Mouse (Mus musculus) left cerebral cortex, adult 2 months (tissue): Measurements from ENCODE around the gene Wbp1. TPM values are rescaled to one million over a fixed set of nuclear protein-coding genes. Genes with fewer than 3 reads are reported as not detected.

Source experiments
- DNase-seq, 2 experiments: peaks; one replicate each; pipeline ENCODE4 v3.0.0; 2021 to 2022; ENCODE audit warnings: low spot score in 2 of 2, mixed read lengths in 1 of 2; ENCODE audit errors: extremely low spot score in 1 of 2
- H3K27ac ChIP-seq: fragments of 200-600 bp; 2 replicates; pipeline ENCODE4 v1.8.1; 2022
- H3K4me3 ChIP-seq: fragments of 200-600 bp; 2 replicates; pipeline ENCODE4 v1.8.1; 2022
- CTCF ChIP-seq: fragments of 200-600 bp; IDR thresholded peaks from 2 replicates; pipeline ENCODE4 v1.8.1; 2022; ENCODE audit warnings: antibody characterized with exemption, mild to moderate bottlenecking, moderate library complexity
- intact Hi-C: fragments of 180-260 bp; cut with DNase I; formaldehyde crosslinking; loops from one replicate; pipeline ENCODE4 v1.15.1; 2025
- total RNA-seq, 2 experiments: library from RNA; stranded (reverse); gene quantifications; 2 replicates each; pipeline ENCODE4 v1.2.3; 2021

Gene Wbp1
- total RNA-seq, 2 experiments from 2014 or later: 42.4 to 42.5 TPM

GRCm38 (mm10) chr6:83124851-83125312 is 3.5 kb upstream of the Wbp1 start:
- peak overlapping the region; percentile 65 for H3K27ac ChIP-seq
- intact Hi-C loops: loop anchor here (2.0 kb wide), 1 partner anchor 18 kb away; no protein-coding TSS in a partner anchor
- peak; percentile 82 to 87 for DNase-seq

DNA sequence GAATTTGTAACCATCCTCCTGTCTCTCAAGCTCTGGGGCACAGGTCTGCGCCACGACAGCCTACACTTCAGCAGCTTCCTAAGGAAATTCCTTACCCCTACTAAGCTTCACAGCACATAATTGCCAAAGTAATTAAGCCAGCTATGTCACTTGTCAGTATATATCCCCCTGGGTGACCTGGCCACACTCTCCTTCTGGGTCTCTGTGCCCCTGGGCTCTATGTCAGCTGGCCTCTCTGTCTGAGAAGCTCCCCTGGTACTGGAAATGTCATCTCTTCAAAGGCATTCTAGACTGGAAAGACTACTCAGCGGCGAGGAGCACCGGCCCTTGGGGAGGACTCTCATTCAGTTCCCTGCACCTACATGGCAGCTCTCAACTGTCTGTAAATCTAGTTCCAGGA is 1.6 kb upstream of the Wbp1 start:
- no peak overlapping the region for H3K4me3 ChIP-seq
- TF ChIP-seq CTCF: no peak
- H3K27ac ChIP-seq: no peak overlapping the region
- intact Hi-C loops: no loop called here
- DNase-seq: no peak

More at GRCm38 (mm10) chr6:83124851-83125312, 3.5 kb upstream of the Wbp1 start:
- no peak for TF ChIP-seq CTCF
- H3K4me3 ChIP-seq: peak overlapping the region; percentile 70

DNA sequence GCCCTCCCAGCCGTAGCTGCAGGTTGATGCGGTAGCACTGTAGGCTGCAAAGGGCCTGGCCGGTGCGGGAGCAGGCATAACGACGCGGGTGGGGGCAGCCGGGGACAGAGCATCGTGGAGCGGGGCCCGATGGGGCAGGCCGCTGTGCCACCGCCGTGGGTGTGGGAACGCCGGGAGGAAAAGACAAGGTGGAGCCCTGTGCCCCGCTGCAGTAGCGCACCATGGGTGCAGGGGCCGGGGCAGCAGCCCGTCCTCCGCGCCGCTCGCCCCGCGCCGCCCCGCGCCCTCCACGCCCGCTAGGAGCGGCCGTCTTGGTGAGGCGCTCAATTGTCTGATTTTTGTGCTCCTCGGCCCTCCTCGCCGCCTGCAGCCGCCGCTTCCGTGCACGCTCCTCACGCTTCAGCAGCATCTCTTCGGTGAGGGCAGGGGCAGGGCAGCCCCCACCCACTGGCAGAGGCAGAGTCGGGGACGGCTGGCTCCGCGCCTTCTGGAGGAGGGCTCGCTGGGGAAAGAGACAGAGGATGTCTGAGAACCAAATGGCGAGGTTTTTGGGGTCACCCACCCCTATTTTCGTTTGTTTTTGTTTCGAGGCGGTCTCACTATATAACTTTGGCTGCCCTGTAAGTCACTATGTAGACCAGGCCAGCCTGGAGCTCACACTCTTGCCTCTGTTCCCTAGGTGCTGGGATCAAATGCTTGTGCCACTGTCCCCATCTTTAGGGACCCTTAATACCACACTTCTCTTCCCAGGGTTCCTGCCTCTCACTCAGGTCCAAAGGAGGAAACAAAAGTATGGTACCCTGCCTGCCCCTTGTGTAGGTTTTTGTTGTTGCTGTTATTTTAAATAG is 728 bp upstream of the Wbp1 start:
- H3K27ac ChIP-seq: peak overlapping the region; percentile 78
- peak overlapping the region; percentile 62 for H3K4me3 ChIP-seq
- no peak for DNase-seq
- TF ChIP-seq CTCF: no peak; the same call in 1 of the 2 replicates
- intact Hi-C loops: no loop called here

DNA sequence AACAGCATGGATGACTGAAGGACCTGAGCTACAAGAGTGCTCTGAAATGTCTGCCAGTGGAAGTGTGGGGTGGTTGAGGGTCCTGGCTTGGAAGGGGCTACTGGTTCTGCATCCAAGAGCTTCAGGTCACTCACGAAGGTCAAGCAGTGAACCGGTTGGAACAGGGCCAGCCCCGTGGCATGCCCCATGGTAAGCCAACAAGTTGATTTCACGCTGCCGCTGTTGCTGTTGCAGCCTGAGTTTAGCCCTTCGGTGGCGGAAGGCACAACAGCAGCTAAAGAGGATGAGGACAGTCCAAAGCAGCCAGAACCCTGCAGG is 1.7 kb downstream of the Wbp1 start:
- Histone ChIP-seq H3K27ac (no peak overlapping the region), H3K4me3 (no peak overlapping the region)
- no peak for TF ChIP-seq CTCF
- intact Hi-C loops: no loop called here
- no peak for DNase-seq

GRCm38 (mm10) chr6:83118825-83119733 is 2.3 kb downstream of the Wbp1 start:
- no peak for DNase-seq
- intact Hi-C loops: no loop called here
- no peak for TF ChIP-seq CTCF
- H3K27ac ChIP-seq: no peak overlapping the region
- H3K4me3 ChIP-seq: no peak overlapping the region

DNA sequence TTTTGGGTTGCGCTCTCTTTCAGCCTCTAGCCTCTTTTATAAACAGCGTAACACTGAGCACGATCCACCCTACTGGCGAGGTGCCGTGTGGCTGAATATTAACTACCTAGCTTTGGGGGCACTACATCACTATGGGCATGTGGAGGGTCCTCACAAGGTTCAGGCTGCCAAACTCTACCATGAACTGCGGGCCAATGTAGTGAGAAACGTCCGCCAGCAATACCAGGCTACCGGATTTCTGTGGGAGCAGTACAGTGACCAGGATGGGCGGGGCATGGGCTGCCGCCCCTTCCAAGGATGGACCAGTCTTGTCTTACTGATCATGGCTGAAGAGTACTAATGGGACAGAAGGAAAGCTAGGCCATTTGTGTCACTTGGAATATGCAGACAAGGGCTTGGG is 3.0 kb downstream of the Wbp1 start:
- Histone ChIP-seq H3K27ac (no peak overlapping the region), H3K4me3 (no peak overlapping the region)
- TF ChIP-seq CTCF: no peak
- intact Hi-C loops: no loop called here
- no peak for DNase-seq

DNA sequence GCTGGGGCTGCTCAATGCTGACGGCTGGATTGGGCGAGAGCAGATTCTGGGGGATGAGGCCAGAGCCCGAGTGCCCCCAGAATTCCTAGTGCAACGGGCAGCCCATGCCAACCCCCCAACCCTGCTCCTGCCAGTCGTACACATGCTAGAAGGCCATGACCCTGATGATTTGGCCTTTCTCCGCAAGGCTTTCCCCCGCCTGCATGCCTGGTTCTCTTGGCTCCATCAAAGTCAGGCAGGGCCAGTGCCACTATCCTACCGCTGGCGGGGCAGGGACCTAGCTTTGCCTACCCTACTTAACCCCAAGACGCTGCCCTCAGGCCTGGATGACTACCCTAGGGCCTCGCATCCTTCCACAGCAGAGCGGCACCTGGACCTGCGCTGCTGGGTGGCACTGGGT is 3.7 kb downstream of the Wbp1 start:
- Histone ChIP-seq H3K27ac (no peak overlapping the region), H3K4me3 (no peak overlapping the region)
- intact Hi-C loops: loop anchor here (2.0 kb wide), 1 partner anchor 27 kb away; no protein-coding TSS in a partner anchor
- no peak for DNase-seq
- TF ChIP-seq CTCF: no peak

- no peak for TF ChIP-seq CTCF
- DNase-seq: no peak
- intact Hi-C loops: loop anchor here (2.0 kb wide), 1 partner anchor 28 kb away; no protein-coding TSS in a partner anchor
These were observed 4.3 kb downstream of the Wbp1 start for GRCm38 (mm10) chr6:83117165-83117438.

DNA sequence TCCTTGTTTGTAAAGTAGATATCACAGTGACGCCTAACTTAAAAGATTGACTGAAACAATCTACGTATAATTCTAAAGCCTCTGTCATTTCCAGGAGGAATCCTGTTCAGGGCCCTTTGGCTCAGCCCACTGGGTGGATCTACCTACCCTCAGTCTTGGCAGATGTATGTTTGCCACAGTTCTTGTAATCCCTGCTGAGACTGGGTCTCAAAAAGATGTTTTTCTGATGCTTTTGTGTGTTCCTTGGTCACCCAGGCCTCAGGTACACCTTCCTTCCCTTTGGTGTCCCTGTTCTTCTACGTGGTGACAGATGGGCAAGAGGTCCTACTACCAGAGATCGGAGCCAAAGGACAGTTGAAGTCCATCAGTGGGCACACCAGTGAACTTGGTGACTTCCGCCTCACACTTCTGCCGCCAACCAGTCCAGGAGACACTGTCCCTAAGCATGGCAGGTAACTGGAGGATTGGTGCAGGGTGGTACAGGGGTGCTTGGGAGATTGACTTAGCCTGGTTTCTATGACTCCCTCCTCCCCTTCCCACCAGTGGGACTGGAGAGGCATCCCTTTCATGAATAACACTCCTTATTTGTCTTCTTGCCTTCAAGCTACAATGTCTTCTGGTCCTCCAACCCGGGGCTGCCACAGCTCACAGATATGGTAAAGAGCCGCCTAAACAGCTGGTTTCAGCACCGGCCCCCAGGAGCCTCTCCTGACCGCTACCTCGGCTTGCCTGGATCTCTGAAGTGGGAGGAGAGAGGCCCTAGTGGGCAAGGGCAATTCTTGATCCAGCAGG is 4.8 kb downstream of the Wbp1 start:
- no peak for DNase-seq
- intact Hi-C loops: loop anchor here (2.0 kb wide), 1 partner anchor 28 kb away; no protein-coding TSS in a partner anchor
- H3K27ac ChIP-seq: no peak overlapping the region
- H3K4me3 ChIP-seq: peak overlapping the region; percentile 60
- no peak for TF ChIP-seq CTCF

More at GRCm38 (mm10) chr6:83117165-83117438, 4.3 kb downstream of the Wbp1 start:
- Histone ChIP-seq H3K4me3 (no peak overlapping the region), H3K27ac (no peak overlapping the region)

DNA sequence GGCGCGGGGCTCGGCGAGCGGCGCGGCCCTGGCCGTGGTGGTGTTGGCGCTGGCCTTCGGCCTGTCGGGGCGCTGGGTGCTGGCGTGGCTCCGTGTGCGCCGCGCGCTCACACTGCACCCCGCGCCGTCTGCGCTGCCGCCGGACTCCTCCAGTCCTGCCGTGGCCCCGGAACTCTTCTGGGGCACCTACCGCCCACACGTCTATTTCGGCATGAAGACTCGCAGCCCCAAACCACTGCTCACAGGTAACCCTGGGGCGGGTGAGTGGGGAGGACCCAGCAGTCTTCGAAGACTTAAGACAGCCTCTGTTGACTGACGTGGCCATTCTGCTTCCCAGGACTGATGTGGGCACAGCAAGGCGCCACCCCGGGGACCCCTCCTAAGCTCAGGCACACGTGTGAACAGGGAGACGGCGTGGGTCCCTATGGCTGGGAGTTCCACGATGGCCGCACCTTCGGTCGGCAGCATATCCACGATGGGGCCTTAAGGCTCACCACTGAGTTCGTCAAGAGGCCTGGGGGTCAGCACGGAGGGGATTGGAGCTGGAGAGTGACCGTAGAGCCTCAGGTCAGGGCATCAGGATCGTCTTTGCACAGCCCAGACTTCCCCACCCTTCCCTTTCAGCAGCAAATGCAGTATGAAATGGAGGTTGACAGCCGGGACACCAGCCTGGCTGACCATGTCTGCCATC is 5.5 kb downstream of the Wbp1 start:
- Histone ChIP-seq H3K4me3 (peak overlapping the region; percentile 60), H3K27ac (peak overlapping the region; percentile 61)
- no peak for DNase-seq
- intact Hi-C loops: loop anchor here (2.0 kb wide), 2 partner anchors 29 to 41 kb away; partner anchors contain the start of genes 1700003E16Rik and Wdr54
- no peak for TF ChIP-seq CTCF
